Mouse (Mus musculus) hindbrain, embryonic 16.5 days (tissue): ENCODE data around the gene Wdr46. TPM values are rescaled to one million over a fixed set of nuclear protein-coding genes. Genes with fewer than 3 reads are reported as not detected.

Experiments
- ATAC-seq: fragments of 200-750 bp; cut with Nextera tagmentation; 2 replicates; pipeline ENCODE4 v1.8.0; 2017; ENCODE audit warnings: moderate TSS enrichment, moderate library complexity
- H3K27ac ChIP-seq: fragments of 300-500 bp; sonication (generic); 2 replicates; pipeline ENCODE4 v1.5.1; 2014; ENCODE audit warnings: low read depth, mild to moderate bottlenecking, control low read depth, low read length, moderate library complexity
- H3K27me3 ChIP-seq: fragments of 300-500 bp; sonication (generic); replicated peaks from 2 replicates; pipeline ENCODE4 v1.6.1; 2014; ENCODE audit warnings: low read length; ENCODE audit not compliant: control insufficient read depth, insufficient read depth
- H3K36me3 ChIP-seq: fragments of 300-500 bp; sonication (generic); 2 replicates; pipeline ENCODE4 v1.6.1; 2014; ENCODE audit warnings: mild to moderate bottlenecking, low read length, moderate library complexity, mixed read lengths; ENCODE audit not compliant: control insufficient read depth, insufficient read depth
- H3K4me1 ChIP-seq: fragments of 300-500 bp; sonication (generic); 2 replicates; pipeline ENCODE4 v1.6.1; 2014; ENCODE audit warnings: low read depth, low read length; ENCODE audit not compliant: control insufficient read depth, insufficient read depth
- H3K4me2 ChIP-seq: fragments of 300-500 bp; sonication (generic); 2 replicates; pipeline ENCODE4 v1.6.1; 2014; ENCODE audit warnings: mild to moderate bottlenecking, low read length, control low read depth, moderate library complexity
- H3K4me3 ChIP-seq: fragments of 300-500 bp; sonication (generic); 2 replicates; pipeline ENCODE4 v1.5.1; 2014; ENCODE audit warnings: mild to moderate bottlenecking, low read length, control low read depth, moderate library complexity
- H3K9ac ChIP-seq: fragments of 300-500 bp; sonication (generic); 2 replicates; pipeline ENCODE4 v1.6.1; 2014; ENCODE audit warnings: low read depth, mild to moderate bottlenecking, control low read depth, low read length, moderate library complexity
- H3K9me3 ChIP-seq: fragments of 300-500 bp; sonication (generic); 2 replicates; pipeline ENCODE4 v1.6.1; 2014; ENCODE audit warnings: mild to moderate bottlenecking, low read length, moderate library complexity; ENCODE audit not compliant: control insufficient read depth
- WGBS: fragments of 180-500 bp; shearing (Covaris S2); extraction: QIAGEN DNeasy Blood & Tissue Kit; methylation state at CpG from one replicate; pipeline ENCODE4 v1.1.7; 2014; 5-methylcytosine and 5-hydroxymethylcytosine counted together
- polyA plus RNA-seq: library from polyadenylated mRNA; unstranded; fragments of >200 nt; fragmentation: Nextera tagmentation; extraction: Ambion mirVana; gene quantifications from 2 replicates; pipeline ENCODE4 v1.2.1, GENCODE M21; 2015

Gene Wdr46
- polyA plus RNA-seq, 1 experiment from 2014 or later: 20.7 TPM

DNA sequence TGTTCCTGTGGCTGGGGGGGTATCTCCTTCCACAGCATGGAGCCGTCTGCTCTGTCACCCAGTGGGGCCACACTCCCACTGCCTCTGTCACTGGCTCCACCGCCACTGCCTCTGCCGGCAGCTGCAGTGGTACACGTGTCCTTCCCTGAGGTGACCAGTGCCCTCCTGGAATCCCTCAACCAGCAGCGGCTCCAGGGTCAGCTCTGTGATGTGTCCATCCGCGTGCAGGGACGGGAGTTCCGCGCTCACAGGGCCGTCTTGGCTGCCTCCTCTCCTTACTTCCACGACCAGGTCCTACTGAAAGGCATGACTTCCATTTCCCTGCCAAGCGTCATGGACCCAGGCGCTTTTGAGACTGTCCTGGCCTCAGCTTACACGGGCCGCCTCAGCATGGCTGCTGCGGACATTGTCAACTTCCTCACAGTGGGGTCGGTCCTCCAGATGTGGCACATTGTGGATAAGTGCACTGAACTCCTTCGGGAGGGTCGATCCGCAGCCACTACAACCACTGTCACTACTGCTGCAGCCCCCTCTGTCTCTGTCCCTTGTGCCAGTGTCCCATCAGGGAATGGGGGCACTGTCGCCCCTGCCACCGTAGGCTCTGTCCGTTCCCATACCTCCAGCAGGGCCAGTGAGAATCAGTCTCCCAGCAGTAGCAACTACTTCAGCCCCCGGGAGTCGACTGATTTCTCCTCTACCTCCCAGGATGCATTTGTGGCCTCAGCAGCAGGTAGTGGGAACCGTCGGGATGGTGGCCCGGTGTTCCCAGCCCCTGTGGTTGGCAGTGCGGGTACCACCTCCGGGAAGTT lies 23.4 kb upstream of the Wdr46 start:
- H3K4me3 ChIP-seq: peak overlapping the region; percentile 60
- no peak overlapping the region for H3K27ac ChIP-seq
- H3K9me3 ChIP-seq: no peaks in the 10 kb centered on the region
- peaks cover 19% of the 10 kb centered on the region for H3K36me3 ChIP-seq
- peaks cover 30% of the 10 kb centered on the region for H3K4me1 ChIP-seq
- 0 out of 2 replicates have a peak, but pooled peaks cover 3% of the 10 kb centered on the region for H3K27me3 ChIP-seq
- peak overlapping the region; percentile 75 for H3K9ac ChIP-seq
- 70% methylated on average over 31 of the region's 31 CpGs for WGBS
- no peak for ATAC-seq
- H3K4me2 ChIP-seq: peak overlapping the region; percentile 57

DNA sequence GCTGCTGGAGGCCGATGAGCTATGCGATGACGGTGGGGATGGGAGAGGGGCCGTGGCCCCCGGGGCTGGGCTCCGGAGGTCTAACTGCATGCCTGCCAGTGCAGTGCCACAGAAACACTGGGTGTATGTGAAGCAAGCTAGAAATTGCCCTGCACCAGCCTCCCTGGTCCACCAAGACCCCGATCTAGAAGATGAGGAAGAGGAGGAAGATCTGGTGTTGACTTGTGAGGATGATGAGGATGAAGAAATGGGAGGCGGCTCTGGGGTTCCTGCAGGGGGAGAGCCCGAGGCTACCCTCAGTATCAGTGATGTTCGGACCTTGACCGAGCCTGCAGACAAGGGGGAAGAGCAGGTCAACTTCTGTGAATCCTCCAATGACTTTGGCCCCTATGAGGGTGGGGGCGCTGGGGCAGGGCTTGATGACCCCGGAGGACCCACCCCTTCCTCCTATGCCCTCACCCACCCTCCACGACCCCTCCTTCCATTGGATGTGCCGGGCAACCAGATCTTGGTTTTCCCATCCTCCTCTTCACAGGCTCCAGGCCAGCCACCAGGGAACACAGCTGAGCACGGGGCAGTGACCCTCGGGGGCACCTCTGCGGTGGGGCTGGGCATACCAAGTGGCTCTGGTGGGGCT lies 22.7 kb upstream of the Wdr46 start:
- peaks cover 30% of the 10 kb centered on the region for H3K4me1 ChIP-seq
- 0 out of 2 replicates have a peak, but pooled peaks cover 3% of the 10 kb centered on the region for H3K27me3 ChIP-seq
- H3K9me3 ChIP-seq: no peaks in the 10 kb centered on the region
- H3K4me2 ChIP-seq: no peak overlapping the region
- H3K36me3 ChIP-seq: peaks cover 13% of the 10 kb centered on the region
- no peak for ATAC-seq
- H3K4me3 ChIP-seq: no peak overlapping the region
- WGBS: 81% methylated on average over 18 of the region's 18 CpGs
- H3K27ac ChIP-seq: no peak overlapping the region
- H3K9ac ChIP-seq: no peak overlapping the region

- H3K9ac ChIP-seq: peak overlapping the region; percentile 63; the same call in 1 of the 2 replicates
- H3K4me3 ChIP-seq: peak overlapping the region; percentile 49
- no peak overlapping the region for H3K27ac ChIP-seq
- 59% methylated on average over 37 of the region's 37 CpGs for WGBS
- H3K4me2 ChIP-seq: peak overlapping the region; percentile 78
- H3K4me1 ChIP-seq: peaks cover 30% of the 10 kb centered on the region
- H3K36me3 ChIP-seq: peaks cover 9% of the 10 kb centered on the region
- no peaks in the 10 kb centered on the region for H3K9me3 ChIP-seq
- H3K27me3 ChIP-seq: 0 out of 2 replicates have a peak, but pooled peaks cover 3% of the 10 kb centered on the region
- no peak for ATAC-seq
These were observed 21.9 kb upstream of the Wdr46 start for GRCm38 (mm10) chr17:33918293-33919203.

GRCm38 (mm10) chr17:33919351-33920281 lies 20.8 kb upstream of the Wdr46 start:
- H3K4me3 ChIP-seq: peak overlapping the region; percentile 49
- H3K36me3 ChIP-seq: no peaks in the 10 kb centered on the region
- H3K27ac ChIP-seq: peak overlapping the region; percentile 60
- peak overlapping the region; percentile 63 for H3K9ac ChIP-seq
- no peaks in the 10 kb centered on the region for H3K9me3 ChIP-seq
- H3K4me2 ChIP-seq: peak overlapping the region; percentile 78
- peaks cover 30% of the 10 kb centered on the region for H3K4me1 ChIP-seq
- no peak for ATAC-seq
- 0 out of 2 replicates have a peak, but pooled peaks cover 3% of the 10 kb centered on the region for H3K27me3 ChIP-seq
- 2% methylated on average over 51 of the region's 52 CpGs for WGBS

DNA sequence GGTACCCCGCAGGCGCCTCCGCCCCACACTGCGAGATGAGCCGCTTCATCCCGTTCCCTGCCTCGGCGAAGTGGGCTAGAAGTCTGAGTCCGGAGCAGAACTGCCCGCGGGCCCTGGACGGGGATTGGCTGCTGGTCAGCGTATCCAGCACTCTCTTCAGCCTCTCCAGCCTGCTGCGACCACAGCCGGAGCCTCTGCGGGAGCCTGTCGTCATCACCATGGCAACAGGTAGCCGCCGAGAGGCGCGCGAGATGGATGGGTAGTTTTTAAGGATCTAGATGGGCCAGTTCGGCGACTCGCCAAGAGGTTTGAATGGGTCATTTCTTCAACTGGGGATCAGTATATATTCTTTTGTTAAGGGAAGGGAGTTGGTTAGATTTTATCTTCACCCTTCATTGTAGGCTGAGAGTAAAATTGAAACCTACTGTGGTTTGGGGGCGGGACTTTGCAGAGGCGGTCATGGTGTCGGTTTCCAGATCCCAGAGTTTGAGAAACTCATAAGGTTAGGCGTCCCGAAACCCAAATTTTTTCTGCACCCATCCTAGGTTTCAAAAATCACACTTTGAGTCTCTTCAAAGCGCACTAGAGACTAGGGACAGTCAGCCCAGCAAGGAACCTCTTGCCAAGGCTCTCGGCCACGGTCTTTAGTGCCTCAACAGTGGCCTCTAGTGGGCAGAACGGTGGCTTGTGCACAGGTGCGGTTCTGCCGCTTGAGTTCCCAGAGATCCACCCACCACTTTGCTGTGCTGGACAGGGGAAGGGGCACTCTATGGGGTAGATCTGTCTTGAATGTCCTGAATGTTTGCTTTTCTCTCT lies 20.0 kb upstream of the Wdr46 start:
- Histone ChIP-seq H3K4me1 (peaks cover 24% of the 10 kb centered on the region), H3K27me3 (0 out of 2 replicates have a peak, but pooled peaks cover 3% of the 10 kb centered on the region), H3K9ac (peak overlapping the region; percentile 63), H3K9me3 (no peaks in the 10 kb centered on the region), H3K27ac (peak overlapping the region; percentile 60), H3K4me2 (peak overlapping the region; percentile 78), H3K4me3 (peak overlapping the region; percentile 49), H3K36me3 (no peaks in the 10 kb centered on the region)
- no peak for ATAC-seq
- under 1% methylated on average over 36 of the region's 36 CpGs for WGBS

DNA sequence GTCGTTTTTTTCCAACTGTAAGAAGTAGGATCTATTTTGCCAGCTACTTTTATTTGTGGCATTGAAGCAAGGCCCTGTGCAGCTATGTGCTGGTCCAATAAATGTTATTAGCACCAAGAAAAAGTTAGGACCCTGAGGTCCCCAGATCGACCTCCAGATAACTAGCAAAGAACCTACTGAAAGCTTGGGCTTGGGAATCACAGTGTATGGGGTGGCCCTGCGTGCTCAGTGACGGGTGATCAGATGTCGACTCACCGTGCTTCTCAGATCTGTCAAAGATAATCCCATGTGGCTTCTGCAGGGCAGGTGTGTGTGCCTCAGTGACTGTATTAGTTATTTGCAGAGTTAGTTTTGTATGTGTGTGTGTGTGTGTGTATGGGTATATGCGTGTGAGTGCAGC lies 19.1 kb upstream of the Wdr46 start:
- Histone ChIP-seq H3K4me3 (no peak overlapping the region), H3K27me3 (0 out of 2 replicates have a peak, but pooled peaks cover 3% of the 10 kb centered on the region), H3K9ac (no peak overlapping the region), H3K4me2 (no peak overlapping the region), H3K36me3 (no peaks in the 10 kb centered on the region), H3K4me1 (peaks cover 24% of the 10 kb centered on the region), H3K27ac (no peak overlapping the region), H3K9me3 (no peaks in the 10 kb centered on the region)
- 88% methylated on average over 7 of the region's 7 CpGs for WGBS
- ATAC-seq: no peak

- Histone ChIP-seq H3K9ac (no peak overlapping the region), H3K9me3 (no peaks in the 10 kb centered on the region), H3K4me3 (no peak overlapping the region), H3K4me2 (no peak overlapping the region), H3K36me3 (no peaks in the 10 kb centered on the region), H3K27me3 (no peaks in the 10 kb centered on the region), H3K27ac (no peak overlapping the region), H3K4me1 (peaks cover 13% of the 10 kb centered on the region)
- 89% methylated on average over 10 of the region's 10 CpGs for WGBS
- no peak for ATAC-seq
These were observed 15.7 kb upstream of the Wdr46 start for GRCm38 (mm10) chr17:33924577-33925283.
